9 mouse cellular contexts compared by ENCODE assay signal in the genomic region with DNA sequence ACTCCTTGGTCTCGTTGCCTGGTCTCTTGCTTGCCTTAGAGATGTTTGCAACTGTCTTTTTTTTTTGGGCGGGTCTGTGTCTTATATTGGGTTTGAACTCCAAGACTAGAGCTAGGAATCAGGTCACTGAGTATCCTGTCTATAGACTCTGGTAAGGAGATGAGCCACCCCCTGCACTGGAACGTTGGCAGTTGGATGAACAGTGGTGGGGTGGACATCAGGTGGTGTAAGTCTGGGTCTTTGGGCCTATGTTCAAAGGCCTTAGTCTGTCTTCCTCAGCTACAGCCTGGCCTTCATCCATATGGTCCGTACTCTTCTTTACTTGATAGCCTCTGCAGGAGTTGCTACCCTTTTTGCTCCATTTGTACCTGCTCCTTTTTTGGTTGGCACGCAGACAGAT. TPM values are rescaled to one million over a fixed set of nuclear protein-coding genes. Genes with fewer than 3 reads are reported as not detected.
A peak's percentile ranks its signal among the peaks of the same experiment; 100 is the strongest.
DNase-seq lines count a peak whose midpoint lies in the region; ATAC-seq and TF ChIP-seq lines count a peak whose summit lies in the region.
"Had no signal": no experiment of that assay in that cellular context is flagged by ENCODE, and none has a peak within 500 bp of the region (broad histone marks: within the 10 kb centered on the region; RNA-seq: fewer than 3 reads in every experiment).

No protein-coding gene starts in this region.

- H3K4me1 ChIP-seq in lung, embryonic 16.5 days (replicated peaks; ENCODE audit: control insufficient read depth, insufficient read depth, low read length): peaks cover 25% of the 10 kb centered on the region
- peaks cover 13% of the 10 kb centered on the region for H3K4me1 ChIP-seq in forebrain, embryonic 12.5 days
- peaks cover 11% of the 10 kb centered on the region for H3K4me1 ChIP-seq in limb, embryonic 13.5 days
- H3K4me1 ChIP-seq in small intestine, adult 2 months (ENCODE audit: control insufficient read depth, insufficient read depth, insufficient read length, low read length): peaks cover 10% of the 10 kb centered on the region

- ATAC-seq in lung, embryonic 16.5 days (ENCODE audit: low read depth): no peak
- ATAC-seq in forebrain, embryonic 12.5 days (ENCODE audit: low FRiP score): no peak
- no peak for ATAC-seq in limb, embryonic 13.5 days (ENCODE audit: low FRiP score, low read depth)
- no peak for ATAC-seq in granulocyte monocyte progenitor cell, adult 5-6 weeks (replicated peaks; ENCODE audit: poor library complexity, severe bottlenecking)

- H3K4me3 ChIP-seq in lung, embryonic 16.5 days (ENCODE audit: low read length): peak overlapping the region; percentile 71
- peak overlapping the region; percentile 95 for H3K4me3 ChIP-seq in forebrain, embryonic 12.5 days (replicated peaks)
- peak overlapping the region; percentile 88 for H3K4me3 ChIP-seq in limb, embryonic 13.5 days
- peak overlapping the region; percentile 90; the same call in 1 of the 2 replicates for H3K4me3 ChIP-seq in small intestine, adult 2 months (ENCODE audit: low read depth, low read length)

- WGBS in lung, embryonic 16.5 days: 78% methylated on average over 5 of the region's 5 CpGs
- WGBS in forebrain, embryonic 12.5 days: 88% methylated on average over 5 of the region's 5 CpGs
- 88% methylated on average over 5 of the region's 5 CpGs for WGBS in limb, embryonic 13.5 days
- 69% methylated on average over 5 of the region's 5 CpGs for WGBS in small intestine, adult 2 months

- TF ChIP-seq CTCF in small intestine, adult 2 months (IDR thresholded peaks at IDR 0.05; ENCODE audit: extremely low read depth, insufficient read length, insufficient replicate concordance, low read depth, low read length): no peak

- H3K9ac ChIP-seq in lung, embryonic 16.5 days (ENCODE audit: low read length): peak overlapping the region; percentile 87
- H3K9ac ChIP-seq in forebrain, embryonic 12.5 days: no peak overlapping the region; the same call in 1 of the 2 replicates
- peak overlapping the region; percentile 89; the same call in 1 of the 2 replicates for H3K9ac ChIP-seq in limb, embryonic 13.5 days

- no peak for TF ChIP-seq POLR2A in small intestine, adult 2 months (IDR thresholded peaks at IDR 0.05; ENCODE audit: low read depth, low read length)

- H3K27me3 ChIP-seq in lung, embryonic 16.5 days (ENCODE audit: control insufficient read depth, insufficient read depth, low read depth, low read length): no peaks in the 10 kb centered on the region
- 0 out of 2 replicates have a peak, but pooled peaks cover 8% of the 10 kb centered on the region for H3K27me3 ChIP-seq in forebrain, embryonic 12.5 days
- H3K27me3 ChIP-seq in limb, embryonic 13.5 days: no peaks in the 10 kb centered on the region
- no peaks in the 10 kb centered on the region for H3K27me3 ChIP-seq in small intestine, adult 2 months (ENCODE audit: control insufficient read depth, insufficient read depth, low read length)

- H3K36me3 ChIP-seq in lung, embryonic 16.5 days (ENCODE audit: control insufficient read depth, insufficient read depth, low read length): peaks cover 20% of the 10 kb centered on the region
- peaks cover 37% of the 10 kb centered on the region for H3K36me3 ChIP-seq in forebrain, embryonic 12.5 days (replicated peaks)
- H3K36me3 ChIP-seq in limb, embryonic 13.5 days: peaks cover 42% of the 10 kb centered on the region
- H3K36me3 ChIP-seq in small intestine, adult 2 months (ENCODE audit: control insufficient read depth, insufficient read depth, low read length): peaks cover 23% of the 10 kb centered on the region

- DNase-seq in lung, adult 18-20 months: no peak
- no peak for DNase-seq in thymus, postnatal 0 days (ENCODE audit: low spot score)
- no peak for DNase-seq in Muller cell, postnatal 12 days (ENCODE audit: inconsistent ontology term)
- DNase-seq: adrenal gland, postnatal 25 days had no signal

- H3K27ac ChIP-seq in lung, embryonic 16.5 days (ENCODE audit: low read length): peak overlapping the region; percentile 97
- H3K27ac ChIP-seq in forebrain, embryonic 12.5 days: no peak overlapping the region
- H3K27ac ChIP-seq in limb, embryonic 13.5 days: no peak overlapping the region
- peak overlapping the region; percentile 18 for H3K27ac ChIP-seq in small intestine, adult 2 months (ENCODE audit: insufficient read depth, low read depth, low read length)

- no peaks in the 10 kb centered on the region for H3K9me3 ChIP-seq in lung, embryonic 16.5 days (ENCODE audit: control insufficient read depth, low read length)
- no peaks in the 10 kb centered on the region for H3K9me3 ChIP-seq in forebrain, embryonic 12.5 days
- H3K9me3 ChIP-seq in limb, embryonic 13.5 days: no peaks in the 10 kb centered on the region

- H3K4me2 ChIP-seq in lung, embryonic 16.5 days (ENCODE audit: low read depth, low read length): peak overlapping the region; percentile 84
- H3K4me2 ChIP-seq in forebrain, embryonic 12.5 days: peak overlapping the region; percentile 87
- H3K4me2 ChIP-seq in limb, embryonic 13.5 days (replicated peaks): peak overlapping the region; percentile 93

RNA-seq across cellular contexts. Expression of a gene that starts 0.3 kb away (rescaled TPM):
- polyA plus RNA-seq in lung, embryonic 16.5 days (2015; fragmentation: Nextera tagmentation; extraction: Ambion mirVana): 76.6 and 89.7 TPM in 2 replicates
- 67.6 and 70.0 TPM in 2 replicates for polyA plus RNA-seq in forebrain, embryonic 12.5 days (2016; fragmentation: Nextera tagmentation; extraction: Ambion mirVana)
- 37.8 and 38.9 TPM in 2 replicates for polyA plus RNA-seq in limb, embryonic 13.5 days (2015; fragmentation: Nextera tagmentation; extraction: Ambion mirVana)
- 13.4 and 19.7 TPM in 2 replicates for polyA plus RNA-seq in small intestine, adult 2 months (2012; rRNA removed)
- 9.5 and 11.2 TPM in 2 replicates for polyA plus RNA-seq in thymus, postnatal 0 days (2015; fragmentation: Nextera tagmentation; extraction: Ambion mirVana)
- 0.56 TPM in 1 of 2 replicates, not detected in the other for total RNA-seq in granulocyte monocyte progenitor cell, adult 5-6 weeks (2014; fragmentation: Nextera tagmentation)
- total RNA-seq in granulocyte monocyte progenitor cell, adult 5-6 weeks (2017): 1.2 and 5.5 TPM in 2 replicates

RNA-seq across cellular contexts. Expression of a gene that starts 1.3 kb away (rescaled TPM):
- polyA plus RNA-seq in lung, embryonic 16.5 days (2015; fragmentation: Nextera tagmentation; extraction: Ambion mirVana): 50.7 and 58.0 TPM in 2 replicates
- polyA plus RNA-seq in forebrain, embryonic 12.5 days (2016; fragmentation: Nextera tagmentation; extraction: Ambion mirVana): 44.1 and 49.0 TPM in 2 replicates
- polyA plus RNA-seq in limb, embryonic 13.5 days (2015; fragmentation: Nextera tagmentation; extraction: Ambion mirVana): 57.7 and 59.7 TPM in 2 replicates
- polyA plus RNA-seq in small intestine, adult 2 months (2012; rRNA removed): 11.8 and 20.1 TPM in 2 replicates
- polyA plus RNA-seq in thymus, postnatal 0 days (2015; fragmentation: Nextera tagmentation; extraction: Ambion mirVana): 51.0 and 54.2 TPM in 2 replicates
- total RNA-seq in granulocyte monocyte progenitor cell, adult 5-6 weeks (2014; fragmentation: Nextera tagmentation): 22.2 and 23.5 TPM in 2 replicates
- 13.2 and 17.9 TPM in 2 replicates for total RNA-seq in granulocyte monocyte progenitor cell, adult 5-6 weeks (2017)

RNA-seq across cellular contexts. Expression of a gene that starts 17.9 kb away (rescaled TPM):
- polyA plus RNA-seq in lung, embryonic 16.5 days (2015; fragmentation: Nextera tagmentation; extraction: Ambion mirVana): 86.0 and 95.5 TPM in 2 replicates
- polyA plus RNA-seq in forebrain, embryonic 12.5 days (2016; fragmentation: Nextera tagmentation; extraction: Ambion mirVana): 37.9 and 39.5 TPM in 2 replicates
- polyA plus RNA-seq in limb, embryonic 13.5 days (2015; fragmentation: Nextera tagmentation; extraction: Ambion mirVana): 47.1 and 62.6 TPM in 2 replicates
- 22.3 and 23.3 TPM in 2 replicates for polyA plus RNA-seq in small intestine, adult 2 months (2012; rRNA removed)
- 3.9 and 4.4 TPM in 2 replicates for polyA plus RNA-seq in thymus, postnatal 0 days (2015; fragmentation: Nextera tagmentation; extraction: Ambion mirVana)
- total RNA-seq in granulocyte monocyte progenitor cell, adult 5-6 weeks (2014; fragmentation: Nextera tagmentation): 0.38 TPM in 1 of 2 replicates, not detected in the other
- total RNA-seq in granulocyte monocyte progenitor cell, adult 5-6 weeks (2017): 0.05 and 0.09 TPM in 2 replicates

RNA-seq across cellular contexts. Expression of a gene that starts 25.4 kb away (rescaled TPM):
- polyA plus RNA-seq in lung, embryonic 16.5 days (2015; fragmentation: Nextera tagmentation; extraction: Ambion mirVana): not detected in 2 replicates
- not detected in 2 replicates for polyA plus RNA-seq in forebrain, embryonic 12.5 days (2016; fragmentation: Nextera tagmentation; extraction: Ambion mirVana)
- not detected in 2 replicates for polyA plus RNA-seq in limb, embryonic 13.5 days (2015; fragmentation: Nextera tagmentation; extraction: Ambion mirVana)
- polyA plus RNA-seq in small intestine, adult 2 months (2012; rRNA removed): not detected in 2 replicates
- not detected in 2 replicates for polyA plus RNA-seq in thymus, postnatal 0 days (2015; fragmentation: Nextera tagmentation; extraction: Ambion mirVana)
- not detected in 2 replicates for total RNA-seq in granulocyte monocyte progenitor cell, adult 5-6 weeks (2014; fragmentation: Nextera tagmentation)
- not detected in 2 replicates for total RNA-seq in granulocyte monocyte progenitor cell, adult 5-6 weeks (2017)
- total RNA-seq: adrenal gland, postnatal 25 days had no signal

RNA-seq across cellular contexts. Expression of a gene that starts 28.7 kb away (rescaled TPM):
- 59.1 and 61.0 TPM in 2 replicates for polyA plus RNA-seq in lung, embryonic 16.5 days (2015; fragmentation: Nextera tagmentation; extraction: Ambion mirVana)
- 101 and 103 TPM in 2 replicates for polyA plus RNA-seq in forebrain, embryonic 12.5 days (2016; fragmentation: Nextera tagmentation; extraction: Ambion mirVana)
- polyA plus RNA-seq in limb, embryonic 13.5 days (2015; fragmentation: Nextera tagmentation; extraction: Ambion mirVana): 68.3 and 75.9 TPM in 2 replicates
- polyA plus RNA-seq in small intestine, adult 2 months (2012; rRNA removed): 48.5 and 84.5 TPM in 2 replicates
- polyA plus RNA-seq in thymus, postnatal 0 days (2015; fragmentation: Nextera tagmentation; extraction: Ambion mirVana): 52.3 and 57.7 TPM in 2 replicates
- 80.9 and 90.2 TPM in 2 replicates for total RNA-seq in granulocyte monocyte progenitor cell, adult 5-6 weeks (2014; fragmentation: Nextera tagmentation)
- 32.3 and 34.9 TPM in 2 replicates for total RNA-seq in granulocyte monocyte progenitor cell, adult 5-6 weeks (2017)

Comparison
In these comparisons a context has a peak if more than half of its experiments do, and no peak if none do; other contexts are left out.
1. H3K27ac ChIP-seq: peak in lung, embryonic 16.5 days (single experiment) and small intestine, adult 2 months (single experiment); none in forebrain, embryonic 12.5 days (single experiment) and limb, embryonic 13.5 days (single experiment).
2. Peak in every context shown above with its lines, with median percentiles within 50 percentile points of each other: H3K4me2 ChIP-seq and H3K4me3 ChIP-seq.